Mouse (Mus musculus) splenic B cell, adult 2 months (primary cell): ENCODE data around the gene Tagln2.
A peak's percentile ranks its signal among the peaks of the same experiment; 100 is the strongest.

Source experiments
- DNase-seq: peaks from one replicate; pipeline ENCODE4 v3.0.0-alpha.2; 2011; ENCODE audit warnings: low read depth, low spot score
- H3K27me3 ChIP-seq: 2 replicates; pipeline ENCODE4 v1.6.1; 2012; ENCODE audit warnings: mild to moderate bottlenecking, low read length, moderate library complexity, mixed read lengths; ENCODE audit not compliant: control insufficient read depth, poor library complexity, insufficient read depth, severe bottlenecking
- H3K36me3 ChIP-seq: 2 replicates; pipeline ENCODE4 v1.6.1; 2012; ENCODE audit warnings: mild to moderate bottlenecking, low read length, moderate library complexity, mixed read lengths; ENCODE audit not compliant: control insufficient read depth, poor library complexity, insufficient read depth, severe bottlenecking

Gene Tagln2

GRCm38 (mm10) chr1:172520576-172521440 lies 21.0 kb downstream of the Tagln2 start, which contains the start of gene Cfap45:
Gene Cfap45 (plus strand): TSS chr1:172520801.
- H3K27me3 ChIP-seq: no peaks in the 10 kb centered on the region
- DNase-seq: peak; percentile 84
- no peaks in the 10 kb centered on the region for H3K36me3 ChIP-seq

GRCm38 (mm10) chr1:172522524-172522923 lies 22.7 kb downstream of the Tagln2 start:
- peak; percentile 84 for DNase-seq
- no peaks in the 10 kb centered on the region for H3K27me3 ChIP-seq
- no peaks in the 10 kb centered on the region for H3K36me3 ChIP-seq

- no peaks in the 10 kb centered on the region for H3K36me3 ChIP-seq
- peak; percentile 69 for DNase-seq
- no peaks in the 10 kb centered on the region for H3K27me3 ChIP-seq
These were observed 23.9 kb downstream of the Tagln2 start for GRCm38 (mm10) chr1:172523699-172524101.

DNA sequence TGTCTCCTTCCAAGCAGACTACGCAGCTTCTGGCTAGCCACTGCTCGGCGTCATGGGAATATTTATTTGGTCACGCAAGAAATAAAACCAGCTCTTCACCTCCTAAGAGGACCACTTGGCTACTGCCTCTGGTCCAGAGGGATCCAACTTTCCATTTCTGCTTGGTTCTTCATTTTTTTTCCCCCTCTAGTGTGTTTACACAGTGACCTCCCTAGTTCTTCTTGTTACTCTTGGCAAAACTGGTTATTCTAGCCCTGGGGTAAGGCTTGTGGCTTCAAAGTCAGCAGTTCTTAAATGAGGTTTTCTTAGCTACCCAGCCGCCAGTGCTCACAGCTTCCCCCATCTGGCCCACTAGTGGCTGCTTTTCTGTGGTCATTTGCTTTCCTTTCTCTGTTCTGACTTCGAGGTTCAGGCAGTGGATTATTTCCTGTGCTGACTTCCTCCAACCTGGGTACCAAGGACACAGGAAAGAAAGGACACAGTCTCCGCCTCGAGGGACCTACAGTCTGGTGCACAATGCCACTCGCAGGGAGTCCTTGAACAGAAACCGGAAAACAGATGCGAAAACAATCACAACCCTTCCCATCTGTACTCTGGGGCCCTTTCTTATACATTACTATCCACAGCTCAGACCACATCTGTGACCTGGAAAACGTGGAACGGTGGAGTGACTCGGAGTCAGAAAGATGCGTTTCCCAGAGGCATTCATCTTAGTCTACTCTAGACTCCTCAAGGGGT lies 25.3 kb downstream of the Tagln2 start:
- no peaks in the 10 kb centered on the region for H3K36me3 ChIP-seq
- DNase-seq: peak; percentile 70
- no peaks in the 10 kb centered on the region for H3K27me3 ChIP-seq

- DNase-seq: no peak
- Histone ChIP-seq H3K36me3 (no peaks in the 10 kb centered on the region), H3K27me3 (no peaks in the 10 kb centered on the region)
These were observed 26.1 kb downstream of the Tagln2 start for GRCm38 (mm10) chr1:172525971-172526370.

- H3K36me3 ChIP-seq: no peaks in the 10 kb centered on the region
- no peaks in the 10 kb centered on the region for H3K27me3 ChIP-seq
- DNase-seq: peak; percentile 80
These were observed 26.7 kb downstream of the Tagln2 start for GRCm38 (mm10) chr1:172526380-172527081.

GRCm38 (mm10) chr1:172527431-172527830 lies 27.6 kb downstream of the Tagln2 start:
- H3K36me3 ChIP-seq: no peaks in the 10 kb centered on the region
- H3K27me3 ChIP-seq: no peaks in the 10 kb centered on the region
- DNase-seq: no peak

DNA sequence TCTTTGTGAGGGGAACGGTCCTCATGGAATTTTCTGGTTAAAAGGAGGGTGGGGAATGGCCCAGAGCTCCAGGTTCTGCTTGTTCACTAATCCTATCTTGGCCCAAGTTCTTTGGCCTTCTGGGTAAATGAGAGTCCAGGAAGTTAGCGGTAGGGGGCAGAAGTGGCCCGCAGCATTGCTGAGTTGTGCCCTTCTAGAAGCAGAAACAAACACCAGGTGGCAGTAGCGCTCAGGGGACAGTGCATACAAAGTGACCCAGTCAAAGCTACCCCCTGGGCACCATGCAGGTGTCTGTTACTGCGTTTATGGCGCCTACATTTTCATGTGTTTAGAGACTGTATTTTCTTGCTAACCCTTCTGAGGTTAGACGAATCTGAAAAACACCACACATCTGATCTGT lies 28.9 kb downstream of the Tagln2 start:
- H3K27me3 ChIP-seq: no peaks in the 10 kb centered on the region
- H3K36me3 ChIP-seq: no peaks in the 10 kb centered on the region
- DNase-seq: peak; percentile 97

DNA sequence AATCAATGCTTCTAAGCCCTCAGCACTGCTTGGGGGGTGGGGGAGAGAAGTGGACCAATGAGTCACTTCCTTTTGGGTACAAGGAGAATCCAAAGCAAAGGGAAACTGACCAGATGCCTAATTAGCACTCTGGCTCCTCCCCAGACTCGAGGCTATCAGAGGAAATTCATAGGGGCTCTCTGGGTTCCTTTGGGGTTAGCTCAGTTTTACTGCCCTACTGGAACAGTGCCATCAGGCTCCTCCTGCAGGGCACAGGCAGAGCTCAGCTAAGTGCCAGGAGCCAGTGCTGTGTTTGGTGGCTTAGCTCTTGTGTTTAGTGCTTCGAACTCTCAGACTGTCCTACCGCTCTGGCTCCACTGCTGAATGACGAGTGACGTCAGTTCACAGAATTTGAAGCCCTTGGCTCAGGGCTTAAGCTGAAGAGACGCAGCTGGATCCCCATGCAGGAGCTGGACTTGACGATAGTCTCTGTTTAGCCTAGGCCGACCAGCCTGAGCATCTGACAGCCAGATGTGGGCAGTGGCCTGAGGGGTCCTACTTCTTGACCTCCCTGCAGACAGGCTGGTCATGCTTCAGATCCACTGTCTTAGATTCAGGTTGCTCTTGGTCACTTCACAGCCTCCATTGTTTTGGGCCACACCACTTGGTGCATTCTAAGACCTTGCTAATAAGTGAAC lies 30.8 kb downstream of the Tagln2 start:
- Histone ChIP-seq H3K36me3 (no peaks in the 10 kb centered on the region), H3K27me3 (no peaks in the 10 kb centered on the region)
- DNase-seq: no peak

GRCm38 (mm10) chr1:172532551-172532950 lies 32.7 kb downstream of the Tagln2 start:
- Histone ChIP-seq H3K36me3 (no peaks in the 10 kb centered on the region), H3K27me3 (no peaks in the 10 kb centered on the region)
- DNase-seq: no peak

- DNase-seq: no peak
- H3K27me3 ChIP-seq: no peaks in the 10 kb centered on the region
- H3K36me3 ChIP-seq: no peaks in the 10 kb centered on the region
These were observed 35.3 kb downstream of the Tagln2 start for GRCm38 (mm10) chr1:172535116-172535515.

GRCm38 (mm10) chr1:172539827-172540226 lies 40.0 kb downstream of the Tagln2 start:
- H3K36me3 ChIP-seq: peaks cover under 1% of the 10 kb centered on the region; the same call in 1 of the 2 replicates
- DNase-seq: no peak
- no peaks in the 10 kb centered on the region for H3K27me3 ChIP-seq

- no peak for DNase-seq
- Histone ChIP-seq H3K36me3 (peaks cover 2% of the 10 kb centered on the region; the same call in 1 of the 2 replicates), H3K27me3 (no peaks in the 10 kb centered on the region)
These were observed 40.5 kb downstream of the Tagln2 start for GRCm38 (mm10) chr1:172540283-172540820.

DNA sequence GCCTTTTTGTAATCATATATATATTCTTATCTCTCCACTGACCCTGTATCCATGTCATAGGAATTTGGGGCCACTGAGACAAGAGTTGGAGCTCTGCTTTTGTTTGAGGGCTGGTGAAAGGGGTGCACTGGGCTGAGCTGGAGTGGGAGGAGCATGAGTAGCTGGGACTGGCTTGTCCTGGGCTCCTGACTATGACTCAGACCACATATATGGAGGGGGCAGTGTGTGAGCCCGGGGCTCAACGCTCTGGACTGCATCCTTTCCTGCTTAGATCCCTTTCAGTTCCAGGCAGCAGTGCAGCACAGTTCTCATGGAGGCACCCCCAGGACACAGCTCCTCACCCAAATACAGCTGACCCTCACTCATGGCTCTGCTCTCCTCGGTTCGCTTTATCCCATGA lies 46.2 kb downstream of the Tagln2 start:
- peaks cover 2% of the 10 kb centered on the region; the same call in 1 of the 2 replicates for H3K36me3 ChIP-seq
- DNase-seq: no peak
- no peaks in the 10 kb centered on the region for H3K27me3 ChIP-seq
